Mouse (Mus musculus) thymus, adult 2 months (tissue): Measurements from ENCODE around the gene Slc7a8.

ENCODE experiments used
- CTCF ChIP-seq: fragments of 200-500 bp; IDR thresholded peaks from 2 replicates; pipeline ENCODE4 v1.5.1; 2012; ENCODE audit warnings: mild to moderate bottlenecking, control low read depth, low read length, moderate library complexity, borderline replicate concordance; ENCODE audit not compliant: control insufficient read depth, poor library complexity, insufficient read depth; ENCODE audit errors: extremely low read depth
- POLR2A ChIP-seq: fragments of 200-500 bp; IDR thresholded peaks from 2 replicates; pipeline ENCODE4 v1.6.1; 2012; ENCODE audit warnings: mild to moderate bottlenecking, low read length, control low read depth, moderate library complexity; ENCODE audit not compliant: control insufficient read depth, poor library complexity, insufficient read depth; ENCODE audit errors: extremely low read depth

DNA sequence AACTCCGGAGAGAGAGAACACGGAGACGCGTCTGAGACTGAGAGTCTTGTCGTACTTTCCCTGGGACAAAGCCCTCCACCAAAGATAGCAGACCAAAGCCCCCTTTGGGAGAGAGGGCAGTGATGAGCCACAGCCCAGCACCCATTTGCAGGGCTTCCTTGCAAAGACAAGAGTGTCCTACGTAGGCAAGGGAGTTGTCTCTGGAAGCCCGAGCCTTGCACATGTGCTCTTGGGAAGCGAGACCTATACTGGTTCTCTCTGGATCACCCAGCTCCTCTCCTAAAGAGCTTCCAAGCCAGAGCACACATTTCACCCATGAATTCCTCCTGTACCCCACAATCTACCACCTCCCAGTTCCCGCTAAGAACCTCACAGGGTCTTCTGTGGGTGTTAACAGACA lies 1.7 kb downstream of the Slc7a8 start:
- TF ChIP-seq CTCF (no peak), POLR2A (no peak)
